Mouse (Mus musculus) MEL (cell line): ENCODE results near the gene Hist1h3c. TPM values are rescaled to one million over a fixed set of nuclear protein-coding genes. Genes with fewer than 3 reads are reported as not detected.
"Not testable (repeated sequence)": the region's sequence is repeated elsewhere in the genome, so short reads cannot be mapped to it uniquely, and the experiment has no call there.

Experiments
- DNase-seq: peaks from one replicate; pipeline ENCODE4 v3.0.0; 2011; ENCODE audit warnings: low read depth, low spot score
- H3K27ac ChIP-seq: 2 replicates; pipeline ENCODE4 v1.5.1; 2012; ENCODE audit warnings: low read depth, mild to moderate bottlenecking, control low read depth, low read length, moderate library complexity; ENCODE audit not compliant: control insufficient read depth
- H3K27me3 ChIP-seq, 2 experiments: fragments of 150-350 bp in 1 of 2; sonication (generic) in 1 of 2; 2 replicates each; pipeline ENCODE4 v1.6.1; 2012; ENCODE audit warnings: low read length in 2 of 2, mild to moderate bottlenecking in 2 of 2, improper control_type of control experiment in 1 of 2, moderate library complexity in 1 of 2; ENCODE audit not compliant: insufficient read depth in 2 of 2, control insufficient read depth in 1 of 2
- H3K36me3 ChIP-seq, 2 experiments: 2 replicates each; pipeline ENCODE4 v1.6.1; 2012 to 2014; ENCODE audit warnings: low read length in 2 of 2, improper control_type of control experiment in 1 of 2, inconsistent platforms in 1 of 2, mild to moderate bottlenecking in 1 of 2; ENCODE audit not compliant: insufficient read depth in 2 of 2, control insufficient read depth in 1 of 2
- H3K4me1 ChIP-seq, 2 experiments: fragments of 150-350 bp in 1 of 2; sonication (generic) in 1 of 2; 2 replicates each; pipeline ENCODE4 v1.6.1; 2012; ENCODE audit warnings: low read length in 2 of 2, improper control_type of control experiment in 1 of 2, mild to moderate bottlenecking in 1 of 2; ENCODE audit not compliant: insufficient read depth in 2 of 2, control insufficient read depth in 1 of 2
- H3K4me3 ChIP-seq, 2 experiments: fragments of 150-350 bp in 1 of 2; sonication (generic) in 1 of 2; 2 replicates each; pipeline ENCODE4 v1.5.1; 2012; ENCODE audit warnings: low read depth in 2 of 2, low read length in 2 of 2, mild to moderate bottlenecking in 2 of 2, moderate library complexity in 2 of 2, control low read depth in 1 of 2, improper control_type of control experiment in 1 of 2; ENCODE audit not compliant: control insufficient read depth in 1 of 2, insufficient read depth in 1 of 2
- H3K79me2 ChIP-seq: 2 replicates; pipeline ENCODE4 v1.6.1; 2012; ENCODE audit warnings: mild to moderate bottlenecking, low read length, moderate library complexity; ENCODE audit not compliant: control insufficient read depth, poor library complexity, insufficient read depth
- H3K9ac ChIP-seq: 2 replicates; pipeline ENCODE4 v1.6.1; 2012; ENCODE audit warnings: low read depth, mild to moderate bottlenecking, control low read depth, low read length, moderate library complexity; ENCODE audit not compliant: control insufficient read depth, poor library complexity, severe bottlenecking
- H3K9me3 ChIP-seq: fragments of 150-350 bp; sonication (generic); replicated peaks from 2 replicates; pipeline ENCODE4 v1.6.1; 2012; ENCODE audit warnings: mild to moderate bottlenecking, low read length, improper control_type of control experiment, moderate library complexity; ENCODE audit not compliant: insufficient read depth
- CHD2 ChIP-seq: IDR thresholded peaks from 2 replicates; pipeline ENCODE4 v1.6.1; 2011; ENCODE audit warnings: low read length, improper control_type of control experiment
- E2F4 ChIP-seq: IDR thresholded peaks from 2 replicates; pipeline ENCODE4 v1.6.1; 2011; ENCODE audit warnings: low read depth, low read length, improper control_type of control experiment, borderline replicate concordance
- EP300 ChIP-seq, 2 experiments: IDR thresholded peaks; 2 replicates each; pipeline ENCODE4 v1.6.1; 2011; ENCODE audit warnings: improper control_type of control experiment in 2 of 2, low read length in 2 of 2, low read depth in 1 of 2, mild to moderate bottlenecking in 1 of 2
- ETS1 ChIP-seq: IDR thresholded peaks from 2 replicates; pipeline ENCODE4 v1.6.1; 2012; ENCODE audit warnings: low read depth, mild to moderate bottlenecking, inconsistent platforms, low read length, improper control_type of control experiment, moderate library complexity
- GATA1 ChIP-seq: IDR thresholded peaks from 2 replicates; pipeline ENCODE4 v1.6.1; 2011; ENCODE audit warnings: low read depth, low read length, improper control_type of control experiment
- MAFK ChIP-seq: IDR thresholded peaks from 2 replicates; pipeline ENCODE4 v1.6.1; 2011; ENCODE audit warnings: low read depth, mild to moderate bottlenecking, low read length, improper control_type of control experiment, borderline replicate concordance
- MAX ChIP-seq: IDR thresholded peaks from 2 replicates; pipeline ENCODE4 v1.6.1; 2011; ENCODE audit warnings: low read length, improper control_type of control experiment
- NELFE ChIP-seq: IDR thresholded peaks from 2 replicates; pipeline ENCODE4 v1.6.1; 2011; ENCODE audit warnings: low read depth, low read length, improper control_type of control experiment
- NRF1 ChIP-seq: IDR thresholded peaks from 2 replicates; pipeline ENCODE4 v1.6.1; 2014; ENCODE audit warnings: low read depth, mild to moderate bottlenecking, inconsistent platforms, low read length, improper control_type of control experiment, moderate library complexity; ENCODE audit not compliant: poor library complexity, insufficient read depth, severe bottlenecking
- POLR2A ChIP-seq, 2 experiments: IDR thresholded peaks; 2 replicates each; pipeline ENCODE4 v1.6.1; 2011 to 2012; ENCODE audit warnings: low read length in 2 of 2, mild to moderate bottlenecking in 2 of 2, control low read depth in 1 of 2, improper control_type of control experiment in 1 of 2, low read depth in 1 of 2, moderate library complexity in 1 of 2; ENCODE audit not compliant: control insufficient read depth in 1 of 2, insufficient read depth in 1 of 2, poor library complexity in 1 of 2
- POLR2AphosphoS2 ChIP-seq: IDR thresholded peaks from 2 replicates; pipeline ENCODE4 v1.6.1; 2011; ENCODE audit warnings: low read length, improper control_type of control experiment
- POLR2AphosphoS5 ChIP-seq: IDR thresholded peaks from 2 replicates; pipeline ENCODE4 v1.6.1; 2012; ENCODE audit warnings: low read depth, borderline replicate concordance, mild to moderate bottlenecking, inconsistent platforms, low read length, moderate library complexity, mixed read lengths
- RAD21 ChIP-seq: IDR thresholded peaks from 2 replicates; pipeline ENCODE4 v1.6.1; 2011; ENCODE audit warnings: mild to moderate bottlenecking, low read depth, low read length, improper control_type of control experiment
- RCOR1 ChIP-seq: IDR thresholded peaks from 2 replicates; pipeline ENCODE4 v1.6.1; 2012; ENCODE audit warnings: low read depth, mild to moderate bottlenecking, inconsistent platforms, low read length, improper control_type of control experiment
- TAL1 ChIP-seq: IDR thresholded peaks from 2 replicates; pipeline ENCODE4 v1.6.1; 2012; ENCODE audit warnings: mild to moderate bottlenecking, inconsistent platforms, low read length, moderate library complexity, mixed read lengths
- TBP ChIP-seq: IDR thresholded peaks from 2 replicates; pipeline ENCODE4 v1.8.0; 2011; ENCODE audit warnings: low read depth, low read length, improper control_type of control experiment
- UBTF ChIP-seq: IDR thresholded peaks from 2 replicates; pipeline ENCODE4 v1.6.1; 2012; ENCODE audit warnings: low read depth, mild to moderate bottlenecking, inconsistent platforms, low read length, improper control_type of control experiment, moderate library complexity, borderline replicate concordance; ENCODE audit not compliant: insufficient read depth
- USF1 ChIP-seq: IDR thresholded peaks from 2 replicates; pipeline ENCODE4 v1.6.1; 2014; ENCODE audit warnings: low read depth, mild to moderate bottlenecking, inconsistent platforms, low read length, improper control_type of control experiment, moderate library complexity
- ZKSCAN1 ChIP-seq: IDR thresholded peaks from 2 replicates; pipeline ENCODE4 v1.6.1; 2012; ENCODE audit warnings: low read depth, mild to moderate bottlenecking, inconsistent platforms, low read length, improper control_type of control experiment, moderate library complexity
- ZNF384 ChIP-seq: IDR thresholded peaks from 2 replicates; pipeline ENCODE4 v1.6.1; 2012; ENCODE audit warnings: low read depth, mild to moderate bottlenecking, inconsistent platforms, low read length, improper control_type of control experiment
- polyA plus RNA-seq, 2 experiments: library from polyadenylated mRNA; stranded (reverse) in 1 of 2; unstranded in 1 of 2; fragments of >175 nt in 1 of 2; fragments of >200 nt in 1 of 2; gene quantifications; 2 replicates each; pipeline versions ENCODE4 v1.2.1 to v1.2.4; 2012; ENCODE audit warnings: low replicate concordance in 2 of 2, low read depth in 1 of 2; ENCODE audit not compliant: insufficient read length in 2 of 2, insufficient read depth in 1 of 2, missing spikeins in 1 of 2
- total RNA-seq: library from RNA; depleted of rRNA; stranded (reverse); fragments of 300-350 nt; gene quantifications from 2 replicates; pipeline ENCODE4 v1.2.3, GENCODE M21; 2012

Hist1h3c gene
- total and polyA plus RNA-seq, 3 experiments = 1.7 to 1,651 TPM; not detected in 1

DNA sequence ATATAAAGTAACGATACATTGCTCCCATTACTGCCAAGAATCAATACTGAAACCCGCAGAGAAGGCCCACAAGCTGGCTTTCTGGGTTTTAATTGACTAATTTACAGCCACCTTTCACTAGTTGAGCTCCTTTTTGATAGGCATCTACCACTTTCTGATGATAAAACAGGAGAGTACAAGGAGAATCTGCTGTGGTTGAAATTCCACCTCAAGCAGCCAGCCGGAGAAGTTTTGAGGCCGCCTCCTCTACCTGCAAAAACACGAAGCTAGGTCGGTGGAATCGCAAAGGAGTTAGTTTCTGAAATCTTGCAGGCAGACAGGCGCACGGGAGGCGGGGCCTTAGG is 17.8 kb upstream of the Hist1h3c start:
- no peak for DNase-seq

DNA sequence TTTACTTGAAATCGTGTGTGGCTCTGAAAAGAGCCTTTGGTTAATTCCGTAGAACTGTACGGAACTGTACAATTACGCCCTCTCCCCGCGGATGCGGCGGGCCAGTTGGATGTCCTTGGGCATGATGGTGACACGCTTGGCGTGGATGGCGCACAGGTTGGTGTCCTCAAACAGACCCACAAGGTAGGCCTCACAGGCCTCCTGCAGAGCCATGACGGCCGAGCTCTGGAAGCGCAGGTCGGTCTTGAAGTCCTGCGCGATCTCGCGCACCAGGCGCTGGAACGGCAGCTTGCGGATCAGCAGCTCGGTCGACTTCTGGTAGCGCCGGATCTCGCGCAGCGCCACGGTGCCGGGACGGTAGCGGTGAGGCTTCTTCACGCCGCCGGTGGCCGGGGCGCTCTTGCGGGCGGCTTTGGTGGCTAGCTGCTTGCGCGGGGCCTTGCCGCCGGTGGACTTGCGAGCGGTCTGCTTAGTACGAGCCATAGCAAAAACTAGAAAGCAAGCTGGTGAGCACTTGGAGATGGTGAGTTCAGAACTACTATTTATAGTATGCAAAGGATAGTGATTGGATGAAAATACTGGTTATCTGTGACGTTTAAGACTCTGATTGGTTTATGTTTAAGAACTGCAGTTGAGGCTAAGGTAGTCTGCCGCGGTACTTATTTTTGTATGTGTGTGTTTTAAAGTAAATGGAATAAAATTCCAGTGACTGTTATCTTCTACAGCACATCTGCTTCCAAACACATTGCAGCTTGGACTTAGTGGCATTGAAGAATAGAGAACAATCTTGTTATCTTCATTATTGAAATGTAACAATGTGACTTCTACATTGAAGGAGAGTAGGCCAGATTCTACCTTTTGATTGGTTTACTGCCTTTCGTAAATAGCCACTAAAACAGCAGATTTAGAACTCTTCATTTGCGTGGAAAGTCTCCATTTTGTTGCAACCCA is 16.7 kb upstream of the Hist1h3c start, which contains the start of gene Hist1h3a:
Gene Hist1h3a (minus strand): TSS at position 516 of the 951 bp plus-strand sequence.
- peak within 1 kb of the TSS; percentile 98 for H3K27ac ChIP-seq
- H3K27me3 ChIP-seq, H3K79me2 ChIP-seq, H3K9me3 ChIP-seq: not testable (repeated sequence)
- H3K4me3 ChIP-seq = peak within 1 kb of the TSS; percentile 4 to 33
- H3K4me1 ChIP-seq = peaks cover 0 to 13% of the 10 kb centered on the region in 2 experiments; a peak in 1 of 4 replicates
- H3K36me3 ChIP-seq = peaks cover 0 to 36% of the 10 kb centered on the region in 2 experiments; a peak in 2 of 4 replicates
- peak within 1 kb of the TSS; percentile 72 for H3K9ac ChIP-seq
- TF ChIP-seq POLR2AphosphoS5 (peak; percentile 96; the same call in 1 of the 2 replicates), POLR2A (IDR thresholded peaks at IDR 0.05; ENCODE audit: control insufficient read depth in 1 of 2, insufficient read depth in 1 of 2, low read depth in 1 of 2, low read length in 2 of 2, poor library complexity in 1 of 2) (peak; percentile 98), UBTF (0 out of 2 replicates have a peak, but pooled peaks have one; percentile 48), TAL1 (peak; percentile 57), TBP (peak; percentile 99)
- DNase-seq = peak; percentile 95

More for the DNA sequence above, 17.8 kb upstream of the Hist1h3c start:
- H3K9me3 ChIP-seq = no peaks in the 10 kb centered on the region
- peak overlapping the region; percentile 72 for H3K9ac ChIP-seq
- H3K4me1 ChIP-seq = peaks cover 2 to 13% of the 10 kb centered on the region in 2 experiments; a peak in 3 of 4 replicates
- no peaks in the 10 kb centered on the region; the same call in 1 of the 2 replicates for H3K79me2 ChIP-seq
- peak overlapping the region; percentile 4 to 33 for H3K4me3 ChIP-seq
- peak overlapping the region; percentile 98 for H3K27ac ChIP-seq
- H3K27me3 ChIP-seq = no peaks in the 10 kb centered on the region
- TF ChIP-seq NELFE (no peak), ZNF384 (no peak), ETS1 (no peak), POLR2AphosphoS5 (no peak), RAD21 (no peak), CHD2 (no peak), MAFK (no peak), POLR2AphosphoS2 (no peak), ZKSCAN1 (no peak), E2F4 (no peak), GATA1 (no peak), RCOR1 (no peak), TBP (no peak), NRF1 (no peak), EP300 (IDR thresholded peaks at IDR 0.05; ENCODE audit: low read depth in 1 of 2, low read length in 2 of 2) (no peak), USF1 (no peak), POLR2A (IDR thresholded peaks at IDR 0.05; ENCODE audit: control insufficient read depth in 1 of 2, insufficient read depth in 1 of 2, low read depth in 1 of 2, low read length in 2 of 2, poor library complexity in 1 of 2) (no peak), UBTF (no peak), MAX (no peak)
- TF ChIP-seq, all 39 proteins: peak for 0
- peaks cover 0 to 35% of the 10 kb centered on the region in 2 experiments; a peak in 2 of 4 replicates for H3K36me3 ChIP-seq
